Mouse (Mus musculus) hindbrain, embryonic 10.5 days (tissue): ENCODE results near the gene Zmynd10. TPM values are rescaled to one million over a fixed set of nuclear protein-coding genes. Genes with fewer than 3 reads are reported as not detected.

Experiments
- DNase-seq: peaks from one replicate; pipeline ENCODE4 v3.0.0-alpha.2; 2017; ENCODE audit warnings: low spot score
- H3K27ac ChIP-seq: fragments of 300-500 bp; sonication (generic); 2 replicates; pipeline ENCODE4 v1.5.1; 2016; ENCODE audit warnings: mild to moderate bottlenecking, moderate library complexity
- H3K27me3 ChIP-seq: fragments of 300-500 bp; sonication (generic); 2 replicates; pipeline ENCODE4 v1.6.1; 2016; ENCODE audit warnings: mild to moderate bottlenecking; ENCODE audit not compliant: poor library complexity, insufficient read depth, severe bottlenecking
- H3K36me3 ChIP-seq: fragments of 300-500 bp; sonication (generic); 2 replicates; pipeline ENCODE4 v1.6.1; 2016; ENCODE audit warnings: mild to moderate bottlenecking, moderate library complexity
- H3K4me1 ChIP-seq: fragments of 300-500 bp; sonication (generic); replicated peaks from 2 replicates; pipeline ENCODE4 v1.6.1; 2016; ENCODE audit warnings: mild to moderate bottlenecking
- H3K4me3 ChIP-seq: fragments of 300-500 bp; sonication (generic); 2 replicates; pipeline ENCODE4 v1.5.1; 2016; ENCODE audit warnings: mild to moderate bottlenecking, moderate library complexity
- H3K9me3 ChIP-seq: fragments of 300-500 bp; sonication (generic); 2 replicates; pipeline ENCODE4 v1.6.1; 2016; ENCODE audit warnings: mild to moderate bottlenecking, moderate library complexity
- WGBS: fragments of 180-500 bp; shearing (Covaris S2); methylation state at CpG from one replicate; pipeline ENCODE4 v1.1.7; 2016; 5-methylcytosine and 5-hydroxymethylcytosine counted together
- polyA plus RNA-seq: library from polyadenylated mRNA; unstranded; fragments of >200 nt; fragmentation: Nextera tagmentation; extraction: Ambion mirVana; gene quantifications from 2 replicates; pipeline ENCODE4 v1.2.1, GENCODE M21; 2016

Gene Zmynd10
- polyA plus RNA-seq: 2.6 and 4.7 TPM in 2 replicates

DNA sequence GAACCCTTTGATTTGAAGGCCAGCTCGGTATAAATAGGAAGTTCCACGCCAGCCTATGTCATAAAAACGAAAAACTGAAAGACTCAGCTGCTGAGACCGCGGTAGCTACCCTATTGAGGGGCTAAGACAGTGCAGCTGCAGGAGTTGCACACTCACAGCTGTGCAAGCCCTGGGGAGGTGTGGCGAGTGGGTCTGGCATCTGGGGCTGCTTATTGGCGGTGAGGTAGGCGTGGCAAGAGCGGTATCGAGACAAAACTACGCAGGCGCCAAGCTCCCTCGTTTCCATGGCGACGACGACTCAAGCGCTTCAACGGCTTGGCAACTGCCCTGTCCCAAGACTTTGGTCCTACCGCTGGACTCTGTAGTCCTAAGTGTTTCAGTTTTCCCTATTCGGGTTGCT, at the start of gene Zmynd10:
Zmynd10 (plus strand) TSS at position 273 of the 400 bp plus-strand sequence.
- 4% methylated on average over 20 of the region's 20 CpGs for WGBS
- peak; percentile 87 for DNase-seq
- Histone ChIP-seq H3K27ac (peak within 1 kb of the TSS; percentile 46; the same call in 1 of the 2 replicates), H3K4me3 (peak within 1 kb of the TSS; percentile 42), H3K27me3 (peaks cover 48% of the 10 kb centered on the region), H3K9me3 (no peaks in the 10 kb centered on the region), H3K4me1 (peaks cover 60% of the 10 kb centered on the region), H3K36me3 (peaks cover 24% of the 10 kb centered on the region)

- Histone ChIP-seq H3K4me3 (no peak overlapping the region), H3K4me1 (0 out of 2 replicates have a peak, but pooled peaks cover 2% of the 10 kb centered on the region), H3K27me3 (no peaks in the 10 kb centered on the region), H3K27ac (0 out of 2 replicates have a peak overlapping the region, but pooled peaks have one; percentile 19), H3K9me3 (no peaks in the 10 kb centered on the region), H3K36me3 (no peaks in the 10 kb centered on the region)
- WGBS: 94% methylated on average over 3 of the region's 3 CpGs
- no peak for DNase-seq
Measured at GRCm38 (mm10) chr9:107500708-107501286, 46.3 kb upstream of the Zmynd10 start.

- Histone ChIP-seq H3K27ac (no peak overlapping the region), H3K36me3 (no peaks in the 10 kb centered on the region), H3K4me1 (peaks cover 9% of the 10 kb centered on the region), H3K27me3 (0 out of 2 replicates have a peak, but pooled peaks cover 3% of the 10 kb centered on the region), H3K9me3 (no peaks in the 10 kb centered on the region), H3K4me3 (no peak overlapping the region)
- no peak for DNase-seq
- 92% methylated on average over 12 of the region's 12 CpGs for WGBS
Measured at GRCm38 (mm10) chr9:107502131-107502846, 44.8 kb upstream of the Zmynd10 start.

GRCm38 (mm10) chr9:107504662-107505537, 42.2 kb upstream of the Zmynd10 start:
- Histone ChIP-seq H3K4me3 (no peak overlapping the region), H3K4me1 (peaks cover 29% of the 10 kb centered on the region), H3K27ac (no peak overlapping the region; the same call in 1 of the 2 replicates), H3K27me3 (peaks cover 6% of the 10 kb centered on the region), H3K9me3 (no peaks in the 10 kb centered on the region), H3K36me3 (no peaks in the 10 kb centered on the region)
- no peak for DNase-seq
- WGBS: 84% methylated on average over 19 of the region's 19 CpGs

- peaks cover 59% of the 10 kb centered on the region for H3K4me1 ChIP-seq
Measured at GRCm38 (mm10) chr9:107508266-107508665, 38.8 kb upstream of the Zmynd10 start.

GRCm38 (mm10) chr9:107510384-107511100, 36.6 kb upstream of the Zmynd10 start:
- Histone ChIP-seq H3K27me3 (peaks cover 6% of the 10 kb centered on the region), H3K9me3 (no peaks in the 10 kb centered on the region), H3K4me1 (peaks cover 71% of the 10 kb centered on the region), H3K27ac (peak overlapping the region; percentile 72), H3K4me3 (no peak overlapping the region), H3K36me3 (no peaks in the 10 kb centered on the region)
- WGBS: 91% methylated on average over 14 of the region's 14 CpGs
- no peak for DNase-seq

More at GRCm38 (mm10) chr9:107508266-107508665, 38.8 kb upstream of the Zmynd10 start:
- Histone ChIP-seq H3K27me3 (peaks cover 6% of the 10 kb centered on the region), H3K9me3 (no peaks in the 10 kb centered on the region), H3K36me3 (no peaks in the 10 kb centered on the region), H3K4me3 (no peak overlapping the region), H3K27ac (peak overlapping the region; percentile 40)
- 59% methylated on average over 10 of the region's 10 CpGs for WGBS
- DNase-seq: no peak

- H3K4me1 ChIP-seq: peaks cover 71% of the 10 kb centered on the region
- 67% methylated on average over 8 of the region's 8 CpGs for WGBS
- H3K36me3 ChIP-seq: no peaks in the 10 kb centered on the region
- no peaks in the 10 kb centered on the region for H3K9me3 ChIP-seq
- H3K27ac ChIP-seq: peak overlapping the region; percentile 72
- no peak overlapping the region for H3K4me3 ChIP-seq
- no peak for DNase-seq
- H3K27me3 ChIP-seq: peaks cover 6% of the 10 kb centered on the region
Measured at GRCm38 (mm10) chr9:107511436-107511835, 35.7 kb upstream of the Zmynd10 start.

- Histone ChIP-seq H3K27ac (peak overlapping the region; percentile 72), H3K4me3 (no peak overlapping the region), H3K27me3 (peaks cover 3% of the 10 kb centered on the region), H3K4me1 (peaks cover 65% of the 10 kb centered on the region), H3K9me3 (no peaks in the 10 kb centered on the region), H3K36me3 (no peaks in the 10 kb centered on the region)
- no peak for DNase-seq
- 68% methylated on average over 16 of the region's 16 CpGs for WGBS
Measured at GRCm38 (mm10) chr9:107512326-107512725, 34.8 kb upstream of the Zmynd10 start.

DNA sequence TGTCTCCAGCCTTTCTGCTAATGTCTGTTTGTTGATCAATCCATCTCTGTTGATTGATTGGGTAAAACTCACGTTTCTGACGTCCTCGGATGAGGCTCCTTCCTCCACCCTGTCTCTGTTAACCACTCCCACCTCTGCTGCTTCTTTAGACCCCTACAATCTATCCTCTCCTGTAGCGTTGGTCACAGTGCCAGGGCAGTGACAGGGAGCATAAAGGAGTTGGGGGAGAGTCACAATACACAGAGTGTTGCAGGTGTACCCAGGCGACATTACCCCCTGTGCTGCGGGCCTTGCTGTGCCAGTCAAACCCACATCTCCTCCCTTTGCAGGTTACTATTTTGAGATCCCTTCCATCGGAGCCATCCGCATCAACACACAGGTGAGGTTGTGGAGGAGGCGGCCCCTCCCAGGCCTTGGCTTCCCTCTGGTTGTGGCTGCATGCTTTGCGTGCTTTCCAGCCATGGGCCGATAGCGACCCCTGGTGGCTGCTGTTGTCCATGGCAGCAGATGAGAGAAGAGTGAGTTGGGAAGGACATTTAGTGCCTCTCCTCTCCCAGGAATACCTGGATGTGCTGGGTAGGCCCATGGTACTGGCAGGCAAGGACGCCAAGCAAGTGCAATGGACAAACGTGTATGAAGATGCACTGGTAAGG, 32.7 kb upstream of the Zmynd10 start:
- Histone ChIP-seq H3K36me3 (no peaks in the 10 kb centered on the region), H3K4me1 (peaks cover 53% of the 10 kb centered on the region), H3K4me3 (no peak overlapping the region), H3K27me3 (peaks cover 8% of the 10 kb centered on the region), H3K27ac (peak overlapping the region; percentile 30; the same call in 1 of the 2 replicates), H3K9me3 (no peaks in the 10 kb centered on the region)
- peak; percentile 87 for DNase-seq
- WGBS: 24% methylated on average over 14 of the region's 14 CpGs

DNA sequence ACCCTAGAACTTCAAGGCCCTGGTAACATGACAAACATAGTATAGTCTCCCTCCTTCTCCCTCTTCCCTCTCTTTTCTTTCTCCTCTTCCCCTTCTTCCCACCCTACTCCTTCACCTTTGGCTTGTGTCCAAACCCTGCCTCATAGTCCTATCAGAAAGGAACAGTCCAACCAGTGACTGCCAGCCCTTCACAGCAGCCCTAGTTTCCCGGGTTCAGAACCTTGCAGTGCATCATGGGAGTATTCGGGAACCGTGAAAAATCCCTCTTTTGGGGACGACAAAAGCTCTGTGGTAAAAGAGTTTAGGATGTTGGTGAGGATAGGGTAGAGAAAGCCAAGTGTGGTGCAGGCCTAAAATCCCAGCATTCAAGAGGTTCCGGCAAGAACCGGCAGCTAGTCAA, 26.8 kb upstream of the Zmynd10 start:
- Histone ChIP-seq H3K9me3 (no peaks in the 10 kb centered on the region), H3K4me3 (no peak overlapping the region), H3K36me3 (no peaks in the 10 kb centered on the region), H3K27ac (peak overlapping the region; percentile 50), H3K27me3 (peaks cover 42% of the 10 kb centered on the region), H3K4me1 (peaks cover 33% of the 10 kb centered on the region)
- WGBS: 57% methylated on average over 6 of the region's 6 CpGs
- no peak for DNase-seq

DNA sequence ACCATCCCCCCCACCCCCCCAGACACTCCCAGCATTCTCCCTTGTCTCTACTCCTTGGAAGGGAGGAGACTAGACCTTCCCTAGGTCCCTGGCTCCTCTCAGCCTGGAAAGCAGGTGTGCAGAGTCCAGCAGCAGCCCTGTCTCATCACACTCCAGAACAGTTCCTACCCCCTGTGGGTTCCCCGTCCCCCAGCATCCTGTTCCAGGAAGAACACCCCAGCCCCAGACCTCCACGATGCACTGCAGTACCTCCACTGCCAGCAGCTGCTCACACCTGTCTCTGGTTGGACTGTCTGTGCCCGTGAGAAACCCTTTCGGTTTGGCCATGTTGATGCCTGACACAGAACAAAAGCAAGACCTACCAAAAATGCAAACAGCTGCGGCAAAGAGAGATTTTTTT, 25.9 kb upstream of the Zmynd10 start:
- WGBS: 76% methylated on average over 5 of the region's 5 CpGs
- no peak overlapping the region; the same call in 1 of the 2 replicates for H3K27ac ChIP-seq
- H3K9me3 ChIP-seq: no peaks in the 10 kb centered on the region
- no peak overlapping the region for H3K4me3 ChIP-seq
- H3K36me3 ChIP-seq: no peaks in the 10 kb centered on the region
- peaks cover 50% of the 10 kb centered on the region for H3K27me3 ChIP-seq
- peaks cover 35% of the 10 kb centered on the region for H3K4me1 ChIP-seq
- DNase-seq: no peak
